Mouse (Mus musculus) limb, embryonic 14.5 days (tissue): ENCODE data around the gene Cacna1b. TPM values are rescaled to one million over a fixed set of nuclear protein-coding genes. Genes with fewer than 3 reads are reported as not detected.

ENCODE experiments used
- ATAC-seq: fragments of 200-750 bp; cut with Nextera tagmentation; 2 replicates; pipeline ENCODE4 v1.8.0; 2017; ENCODE audit warnings: low read depth, moderate number of reproducible peaks, moderate TSS enrichment; ENCODE audit not compliant: low FRiP score
- DNase-seq: peaks from one replicate; pipeline ENCODE4 v3.0.0-alpha.2; 2015; ENCODE audit warnings: low spot score
- H3K27ac ChIP-seq: fragments of 300-500 bp; sonication (generic); replicated peaks from 2 replicates; pipeline ENCODE4 v1.5.1; 2014; ENCODE audit warnings: low read depth, mild to moderate bottlenecking, low read length, moderate library complexity, mixed read lengths
- H3K27me3 ChIP-seq: fragments of 300-500 bp; sonication (generic); 2 replicates; pipeline ENCODE4 v1.6.1; 2014; ENCODE audit warnings: low read length, mixed read lengths; ENCODE audit not compliant: control insufficient read depth, insufficient read depth
- H3K36me3 ChIP-seq: fragments of 300-500 bp; sonication (generic); 2 replicates; pipeline ENCODE4 v1.6.1; 2014; ENCODE audit warnings: mild to moderate bottlenecking, low read length, moderate library complexity, mixed read lengths; ENCODE audit not compliant: control insufficient read depth, insufficient read depth
- H3K4me1 ChIP-seq: fragments of 300-500 bp; sonication (generic); 2 replicates; pipeline ENCODE4 v1.6.1; 2014; ENCODE audit warnings: antibody characterized with exemption, low read length, mixed read lengths; ENCODE audit not compliant: control insufficient read depth, insufficient read depth
- H3K4me2 ChIP-seq: fragments of 300-500 bp; sonication (generic); replicated peaks from 2 replicates; pipeline ENCODE4 v1.6.1; 2014; ENCODE audit warnings: low read depth, mild to moderate bottlenecking, low read length, moderate library complexity; ENCODE audit not compliant: severe bottlenecking
- H3K4me3 ChIP-seq: fragments of 300-500 bp; sonication (generic); replicated peaks from 2 replicates; pipeline ENCODE4 v1.5.1; 2014; ENCODE audit warnings: low read length
- H3K9ac ChIP-seq: fragments of 300-500 bp; sonication (generic); 2 replicates; pipeline ENCODE4 v1.6.1; 2014; ENCODE audit warnings: mild to moderate bottlenecking, low read depth, low read length, moderate library complexity; ENCODE audit not compliant: severe bottlenecking
- H3K9me3 ChIP-seq: fragments of 300-500 bp; sonication (generic); 2 replicates; pipeline ENCODE4 v1.6.1; 2016; ENCODE audit warnings: low read length; ENCODE audit not compliant: control insufficient read depth
- POLR2A ChIP-seq: fragments of 200-500 bp; IDR thresholded peaks from 2 replicates; pipeline ENCODE4 v1.8.0; 2012; ENCODE audit warnings: inconsistent platforms, mild to moderate bottlenecking, moderate library complexity, borderline replicate concordance; ENCODE audit not compliant: insufficient read depth, insufficient read length; ENCODE audit errors: extremely low read depth
- WGBS: fragments of 180-500 bp; shearing (Covaris S2); extraction: QIAGEN DNeasy Blood & Tissue Kit; methylation state at CpG from one replicate; pipeline ENCODE4 v1.1.7; 2014; 5-methylcytosine and 5-hydroxymethylcytosine counted together
- polyA plus RNA-seq, 2 experiments: library from polyadenylated mRNA; depleted of rRNA in 1 of 2; stranded (reverse) in 1 of 2; unstranded in 1 of 2; fragments of >200 nt; fragmentation: Nextera tagmentation in 1 of 2; extraction: Ambion mirVana in 1 of 2; gene quantifications; 2 replicates each; pipeline versions ENCODE4 v1.2.1 to v1.2.3; 2012 to 2014

The Cacna1b gene
- polyA plus RNA-seq (2012; rRNA removed) (2.7 and 4.1 TPM in 2 replicates), polyA plus RNA-seq (2014; fragmentation: Nextera tagmentation; extraction: Ambion mirVana) (1.4 and 2.9 TPM in 2 replicates)

GRCm38 (mm10) chr2:24763115-24763557 is at the start of gene Cacna1b:
Cacna1b (minus strand) TSS chr2:24763152.
- Histone ChIP-seq H3K9me3 (no peaks in the 10 kb centered on the region), H3K27me3 (peaks cover 32% of the 10 kb centered on the region), H3K4me1 (peaks cover 8% of the 10 kb centered on the region), H3K36me3 (no peaks in the 10 kb centered on the region), H3K4me3 (peak within 1 kb of the TSS; percentile 52), H3K27ac (no peak within 1 kb of the TSS), H3K4me2 (peak within 1 kb of the TSS; percentile 99), H3K9ac (no peak within 1 kb of the TSS)
- TF ChIP-seq POLR2A: no peak
- ATAC-seq: peak; percentile 89
- 2% methylated on average over 33 of the region's 42 CpGs for WGBS
- peak; percentile 75 for DNase-seq

GRCm38 (mm10) chr2:24809746-24810145 is 46.8 kb upstream of the Cacna1b start:
- DNase-seq (no peak), ATAC-seq (no peak)
- peaks cover 86% of the 10 kb centered on the region for H3K36me3 ChIP-seq
- no peak overlapping the region for H3K4me3 ChIP-seq
- H3K27me3 ChIP-seq: no peaks in the 10 kb centered on the region
- no peak for TF ChIP-seq POLR2A
- H3K4me2 ChIP-seq: no peak overlapping the region
- no peak overlapping the region for H3K9ac ChIP-seq
- no peak overlapping the region for H3K27ac ChIP-seq
- no peaks in the 10 kb centered on the region for H3K9me3 ChIP-seq
- 90% methylated on average over 3 of the region's 3 CpGs for WGBS
- H3K4me1 ChIP-seq: no peaks in the 10 kb centered on the region

GRCm38 (mm10) chr2:24807691-24808090 is 44.7 kb upstream of the Cacna1b start:
- no peak for TF ChIP-seq POLR2A
- WGBS: 96% methylated on average over 10 of the region's 10 CpGs

GRCm38 (mm10) chr2:24807036-24807435 is 44.1 kb upstream of the Cacna1b start:
- H3K27ac ChIP-seq: no peak overlapping the region
- no peak overlapping the region for H3K4me3 ChIP-seq
- H3K9ac ChIP-seq: no peak overlapping the region
- ATAC-seq (no peak), DNase-seq (no peak)
- no peaks in the 10 kb centered on the region for H3K27me3 ChIP-seq
- H3K4me1 ChIP-seq: no peaks in the 10 kb centered on the region
- 94% methylated on average over 3 of the region's 3 CpGs for WGBS
- H3K9me3 ChIP-seq: no peaks in the 10 kb centered on the region
- H3K4me2 ChIP-seq: no peak overlapping the region
- no peak for TF ChIP-seq POLR2A
- H3K36me3 ChIP-seq: peaks cover 89% of the 10 kb centered on the region

More at GRCm38 (mm10) chr2:24807691-24808090, 44.7 kb upstream of the Cacna1b start:
- no peak overlapping the region for H3K4me3 ChIP-seq
- H3K9me3 ChIP-seq: no peaks in the 10 kb centered on the region
- H3K4me2 ChIP-seq: no peak overlapping the region
- DNase-seq (no peak), ATAC-seq (no peak)
- H3K27ac ChIP-seq: no peak overlapping the region
- no peaks in the 10 kb centered on the region for H3K27me3 ChIP-seq
- no peaks in the 10 kb centered on the region for H3K4me1 ChIP-seq
- H3K9ac ChIP-seq: no peak overlapping the region
- peaks cover 89% of the 10 kb centered on the region for H3K36me3 ChIP-seq

- Histone ChIP-seq H3K27me3 (no peaks in the 10 kb centered on the region), H3K9me3 (no peaks in the 10 kb centered on the region), H3K4me2 (no peak overlapping the region), H3K27ac (no peak overlapping the region), H3K4me3 (no peak overlapping the region), H3K36me3 (peaks cover 94% of the 10 kb centered on the region), H3K4me1 (no peaks in the 10 kb centered on the region), H3K9ac (no peak overlapping the region)
- ATAC-seq (no peak), DNase-seq (no peak)
- no peak for TF ChIP-seq POLR2A
- 93% methylated on average over 6 of the region's 6 CpGs for WGBS
Observed at GRCm38 (mm10) chr2:24806143-24806542, 43.2 kb upstream of the Cacna1b start.
